Mouse (Mus musculus) mesoderm, embryonic 11.5 days (tissue): ENCODE data around the gene Chrna4.

Source experiments
- DNase-seq: peaks from one replicate; pipeline ENCODE4 v3.0.0-alpha.2; 2012; ENCODE audit warnings: low read depth, low spot score

Gene Chrna4

GRCm38 (mm10) chr2:181038644-181039355 is 4.5 kb downstream of the Chrna4 start:
- no peak for DNase-seq

DNA sequence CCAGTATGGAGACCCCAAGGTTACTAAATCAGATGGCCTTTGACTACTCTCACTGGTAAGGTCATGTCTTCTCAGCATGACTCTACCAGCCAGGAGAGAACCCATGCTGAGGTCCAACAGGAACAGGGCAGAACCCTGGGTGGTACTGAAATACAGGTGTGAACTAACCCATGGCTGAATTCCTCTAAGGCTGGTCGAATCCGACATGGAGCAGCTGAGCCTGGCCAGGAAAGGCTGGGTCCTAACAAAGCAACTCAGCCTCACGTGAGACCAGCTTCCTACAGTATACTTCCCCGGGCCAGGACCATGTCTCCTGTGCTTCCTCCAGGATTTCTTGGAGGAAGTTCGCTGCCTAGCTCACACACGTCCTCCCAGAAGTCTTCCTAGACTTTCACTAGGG is 6.8 kb downstream of the Chrna4 start:
- no peak for DNase-seq

- DNase-seq: no peak
These were observed 8.2 kb downstream of the Chrna4 start for GRCm38 (mm10) chr2:181035186-181035585.

DNA sequence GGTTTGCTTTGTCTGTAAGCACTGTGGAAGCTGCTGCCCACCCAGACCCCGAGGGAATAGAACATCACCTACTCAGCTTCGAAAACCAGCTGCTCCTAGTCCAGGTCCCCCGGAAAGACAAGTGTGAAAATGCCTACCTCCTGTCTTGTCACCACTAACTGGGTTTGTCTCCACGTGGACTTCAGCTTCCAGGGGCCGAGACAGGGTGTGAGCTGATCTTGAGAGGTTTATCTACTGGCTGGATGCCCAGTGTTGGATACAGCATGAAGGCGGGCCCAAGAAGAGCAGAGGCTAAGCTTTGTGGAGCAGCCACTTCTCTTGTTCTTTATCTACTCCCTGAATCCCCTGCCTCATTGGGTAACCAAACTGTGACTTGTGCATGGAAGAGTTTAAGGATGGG is 10.0 kb downstream of the Chrna4 start:
- no peak for DNase-seq

DNA sequence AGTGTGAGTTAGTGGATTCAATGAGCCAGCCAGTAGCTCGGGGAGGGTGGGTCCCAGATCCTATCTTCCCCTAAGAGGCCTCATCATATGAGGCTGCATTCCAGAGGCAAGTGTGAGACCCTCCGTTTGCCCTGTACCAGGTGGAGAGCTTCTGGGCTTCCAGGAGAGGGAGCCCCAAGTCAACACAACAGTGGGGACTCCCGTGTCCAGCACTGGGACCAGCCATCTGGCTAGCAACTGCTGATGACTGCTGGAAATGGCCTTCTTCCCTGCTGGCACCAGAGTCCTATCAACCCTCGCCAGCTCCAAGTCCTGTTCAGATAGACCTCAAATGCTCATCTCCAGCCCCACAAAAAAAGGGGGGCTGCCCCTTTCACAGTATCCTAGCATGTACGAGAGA is 10.9 kb downstream of the Chrna4 start:
- peak; percentile 45 for DNase-seq

GRCm38 (mm10) chr2:181031406-181031934 is 11.9 kb downstream of the Chrna4 start:
- DNase-seq: no peak

- DNase-seq: no peak
These were observed 35.0 kb downstream of the Chrna4 start for GRCm38 (mm10) chr2:181008339-181008738.

- DNase-seq: peak; percentile 23
These were observed 36.3 kb downstream of the Chrna4 start for GRCm38 (mm10) chr2:181007054-181007453.

DNA sequence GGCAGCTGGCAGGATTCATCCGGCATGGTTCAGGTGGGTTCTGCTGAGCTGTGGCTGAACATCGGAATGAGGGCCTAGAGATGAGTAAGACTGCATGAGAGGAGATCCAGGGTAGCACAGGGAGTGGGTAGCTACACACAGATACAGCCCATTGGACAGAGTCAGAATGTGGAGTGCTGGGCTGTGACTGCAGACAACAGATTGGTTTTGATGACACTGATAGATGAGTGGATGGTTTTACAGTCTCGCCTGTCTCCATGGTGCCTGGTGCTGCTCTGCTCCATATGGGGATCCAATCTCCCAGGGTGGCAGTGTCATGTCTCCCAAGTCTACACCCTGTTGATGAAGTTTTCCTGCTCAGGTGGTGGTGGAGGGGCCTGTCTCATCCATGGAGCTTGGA is 46.4 kb downstream of the Chrna4 start:
- DNase-seq: no peak

DNA sequence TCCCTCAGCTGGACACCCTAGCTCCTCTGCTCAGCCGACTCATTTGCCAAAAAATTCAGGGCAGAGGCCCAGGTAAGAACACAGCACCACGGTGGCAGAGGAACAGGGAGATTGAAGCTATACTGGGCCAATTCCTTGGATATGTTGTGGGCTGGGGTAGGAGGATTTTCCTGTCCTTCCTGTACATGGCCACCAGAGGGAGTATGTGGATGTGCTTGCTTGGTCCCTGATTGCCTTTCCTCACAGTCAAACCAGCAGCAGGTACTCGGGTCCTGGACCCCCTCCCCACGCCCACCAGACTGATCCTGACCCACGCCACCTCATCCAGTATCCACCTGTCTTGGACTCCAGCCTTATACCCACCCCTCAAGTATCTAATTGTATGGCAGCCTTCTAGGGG is 46.9 kb downstream of the Chrna4 start:
- DNase-seq: peak; percentile 63

- DNase-seq: no peak
These were observed 47.9 kb downstream of the Chrna4 start for GRCm38 (mm10) chr2:180995457-180995856.

- no peak for DNase-seq
These were observed 49.0 kb downstream of the Chrna4 start for GRCm38 (mm10) chr2:180994360-180994759.

GRCm38 (mm10) chr2:180990347-180990746 is 53.0 kb downstream of the Chrna4 start:
- DNase-seq: no peak

DNA sequence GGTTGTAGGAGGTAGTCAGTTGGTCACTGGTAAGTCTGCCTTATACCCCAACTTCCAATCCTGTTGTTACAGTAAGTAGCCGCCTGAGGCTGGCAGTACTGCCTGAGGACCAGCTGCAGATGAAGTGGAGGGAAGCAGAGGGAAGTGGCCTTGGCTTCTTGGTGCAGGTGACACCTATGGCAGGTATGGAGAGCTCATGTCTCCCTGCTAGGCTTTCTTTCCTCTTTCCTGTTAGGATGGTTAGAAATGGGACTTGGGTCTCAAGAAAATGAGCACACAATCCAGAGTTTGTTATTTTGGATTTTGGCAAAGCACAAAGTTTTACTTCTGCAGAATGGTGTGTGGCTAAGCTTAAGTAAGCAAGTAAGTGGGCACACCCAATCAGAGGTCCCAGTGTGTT is 54.4 kb downstream of the Chrna4 start:
- no peak for DNase-seq

GRCm38 (mm10) chr2:180988347-180988913 is 54.9 kb downstream of the Chrna4 start:
- no peak for DNase-seq

GRCm38 (mm10) chr2:180987432-180988030 is 55.8 kb downstream of the Chrna4 start:
- peak; percentile 62 for DNase-seq

DNA sequence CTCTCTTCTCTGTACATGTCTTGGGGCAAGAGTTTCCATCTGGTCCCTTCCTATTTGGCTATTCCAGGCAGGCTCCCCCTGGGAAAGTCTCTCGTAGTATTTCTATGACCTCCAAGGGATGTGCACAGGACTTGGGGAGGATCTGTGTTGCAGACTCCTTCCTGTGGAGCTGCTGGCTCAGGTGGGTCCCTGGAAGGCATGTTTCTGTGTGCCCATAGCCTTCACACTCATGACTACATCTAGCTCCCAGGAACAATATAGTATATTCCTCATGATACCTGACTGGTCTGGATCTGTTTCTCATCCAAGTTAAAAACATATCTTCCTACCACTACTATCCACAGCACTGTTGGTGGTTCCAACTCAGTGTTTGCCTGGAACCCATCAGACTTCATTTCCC is 56.3 kb downstream of the Chrna4 start:
- DNase-seq: no peak

- DNase-seq: no peak
These were observed 56.9 kb downstream of the Chrna4 start, which contains the start of gene Col20a1 for GRCm38 (mm10) chr2:180986449-180986848. Gene Col20a1, plus strand, starts transcription at chr2:180986535.

DNA sequence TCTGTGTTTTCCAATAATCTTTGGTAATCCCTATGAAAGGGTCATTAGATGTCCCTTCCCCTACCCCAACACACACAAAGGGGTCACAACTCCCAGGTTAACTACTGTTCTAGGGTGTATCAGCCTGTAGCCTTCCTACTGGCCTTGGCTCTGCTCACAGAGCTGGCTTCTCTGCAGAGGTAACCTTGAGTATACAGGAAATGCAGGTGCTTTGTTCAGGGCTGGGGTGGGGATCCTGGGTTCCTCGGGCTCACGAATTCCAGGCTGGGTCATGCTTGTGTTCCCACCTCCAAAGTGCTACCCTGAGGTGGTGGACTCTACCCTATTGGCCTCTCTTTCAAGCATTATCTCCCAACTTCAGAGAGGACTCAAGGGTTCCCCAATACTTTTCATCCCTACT is 57.7 kb downstream of the Chrna4 start:
- DNase-seq: no peak

DNA sequence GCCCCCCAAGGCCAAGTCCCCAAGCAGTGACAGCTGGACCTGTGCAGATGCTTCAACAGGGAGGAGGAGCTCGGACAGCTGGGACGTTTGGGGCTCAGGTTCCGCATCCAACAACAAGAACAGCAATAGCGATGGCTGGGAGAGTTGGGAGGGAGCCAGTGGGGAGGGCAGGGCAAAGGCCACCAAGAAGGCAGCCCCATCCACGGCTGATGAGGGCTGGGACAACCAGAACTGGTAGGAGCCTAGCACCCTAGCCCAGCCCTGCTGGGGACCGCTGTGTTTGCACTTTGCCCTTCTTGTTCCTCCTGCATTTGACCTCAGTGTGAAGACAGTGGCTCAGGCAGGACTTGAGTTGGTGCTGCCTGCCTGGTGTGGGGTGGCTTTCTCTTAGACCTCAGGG is 62.2 kb downstream of the Chrna4 start:
- no peak for DNase-seq
